Comparison of ENCODE assay signal across 16 mouse cellular contexts in genomic region chr2:32058716-32059115, GRCm38 (mm10). TPM values are rescaled to one million over a fixed set of nuclear protein-coding genes. Genes with fewer than 3 reads are reported as not detected.
"Had no signal": no experiment of that assay in that cellular context is flagged by ENCODE, and none has a peak within 500 bp of the region (broad histone marks: within the 10 kb centered on the region; RNA-seq: fewer than 3 reads in every experiment).

No protein-coding gene starts in this region.

- DNase-seq: kidney, adult 9 months; kidney, postnatal 36 days; liver; lung, postnatal 14 days; retina, postnatal 1 day; right cerebral cortex, postnatal 4 days had no signal

- H3K4me1 ChIP-seq: lung, embryonic 15.5 days; midbrain, embryonic 15.5 days; neural tube, embryonic 13.5 days had no signal

- H3K4me3 ChIP-seq: layer of hippocampus, adult 2 months; limb, embryonic 12.5 days; lung, embryonic 15.5 days; megakaryocyte, embryonic 14.5 days; midbrain, embryonic 15.5 days; neural tube, embryonic 13.5 days had no signal

- H3K4me2 ChIP-seq: limb, embryonic 12.5 days; lung, embryonic 15.5 days; midbrain, embryonic 11.5 days; midbrain, embryonic 15.5 days; neural tube, embryonic 13.5 days had no signal

- ATAC-seq: midbrain, embryonic 15.5 days had no signal

- H3K9ac ChIP-seq: limb, embryonic 12.5 days; lung, embryonic 15.5 days; midbrain, embryonic 15.5 days; neural tube, embryonic 13.5 days had no signal

- H3K27ac ChIP-seq: kidney, postnatal 0 days; layer of hippocampus, adult 2 months; limb, embryonic 12.5 days; lung, embryonic 15.5 days; macrophage; midbrain, embryonic 15.5 days; neural tube, embryonic 13.5 days had no signal

- H3K36me3 ChIP-seq: lung, embryonic 15.5 days; neural tube, embryonic 13.5 days had no signal

- H3K9me3 ChIP-seq: limb, embryonic 12.5 days; lung, embryonic 15.5 days; megakaryocyte, embryonic 14.5 days; midbrain, embryonic 15.5 days; neural tube, embryonic 13.5 days had no signal

- H3K27me3 ChIP-seq: limb, embryonic 12.5 days; lung, embryonic 15.5 days; megakaryocyte, embryonic 14.5 days; midbrain, embryonic 15.5 days; neural tube, embryonic 13.5 days had no signal

RNA-seq across cellular contexts. Expression of gene Plpp7, which starts 36.6 kb away (rescaled TPM):
- total RNA-seq: monocyte, adult 5-6 weeks had no signal
